Mouse (Mus musculus) right cerebral cortex, postnatal 25 days (tissue): Measurements from ENCODE around the gene Rapgef3.

Experiments used
- DNase-seq: peaks from one replicate; pipeline ENCODE4 v3.0.0; 2022

Rapgef3 gene

DNA sequence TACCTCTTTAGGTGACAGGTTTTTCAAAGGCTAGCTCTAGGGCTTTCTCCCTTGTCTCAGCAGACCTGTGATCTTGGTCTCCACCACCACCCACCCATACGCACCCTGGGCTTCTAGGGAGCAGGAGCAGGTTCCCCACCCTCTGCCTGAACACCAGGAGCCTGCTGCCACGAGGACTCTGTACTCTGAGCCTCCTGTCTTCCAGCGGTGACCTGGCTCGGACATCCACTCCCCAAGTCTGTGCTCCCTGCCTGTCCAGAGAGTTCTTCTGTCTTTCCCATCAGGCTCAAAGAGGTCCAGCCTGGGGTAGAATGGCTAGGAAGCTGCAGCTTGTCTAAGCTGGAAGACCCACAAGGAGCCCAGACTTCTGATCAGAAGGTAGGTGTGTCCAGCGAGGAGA, 24.6 kb downstream of the Rapgef3 start:
- DNase-seq: no peak

DNA sequence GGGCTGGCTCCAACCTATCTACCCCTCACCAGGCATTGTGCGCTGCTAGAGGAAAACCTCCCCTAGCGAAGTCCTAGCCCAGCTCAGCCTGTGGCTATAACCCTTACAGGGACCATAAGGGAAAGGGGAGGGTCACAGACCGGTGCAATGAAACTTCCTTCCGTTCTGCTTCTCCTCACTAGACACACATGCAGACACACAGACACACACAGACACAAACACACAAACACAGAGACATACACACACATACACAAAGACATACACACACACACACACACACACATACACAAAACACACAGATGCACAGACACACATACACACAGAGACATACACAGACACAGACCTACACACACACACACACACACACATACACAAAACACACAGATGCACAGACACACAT, 25.2 kb downstream of the Rapgef3 start:
- DNase-seq: no peak

DNA sequence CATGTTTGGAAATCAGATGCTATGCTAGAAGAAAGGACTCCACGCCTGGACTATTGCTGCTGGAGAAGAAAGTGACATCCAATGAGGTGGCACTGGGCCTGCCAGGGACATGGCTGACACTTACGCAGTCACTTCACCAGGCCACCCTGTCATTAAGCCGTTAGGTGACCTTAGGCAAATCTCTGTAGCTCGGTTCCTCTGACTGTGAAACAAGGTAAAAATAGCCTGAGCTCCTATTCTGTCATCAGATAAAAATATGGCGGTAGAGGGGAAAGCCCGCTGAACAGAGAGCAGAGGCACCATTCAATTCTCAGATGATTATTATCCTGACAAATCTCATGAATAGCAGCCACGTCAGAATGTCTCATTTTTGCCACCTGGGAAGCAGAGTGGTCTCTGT, 25.7 kb downstream of the Rapgef3 start:
- DNase-seq: no peak

DNA sequence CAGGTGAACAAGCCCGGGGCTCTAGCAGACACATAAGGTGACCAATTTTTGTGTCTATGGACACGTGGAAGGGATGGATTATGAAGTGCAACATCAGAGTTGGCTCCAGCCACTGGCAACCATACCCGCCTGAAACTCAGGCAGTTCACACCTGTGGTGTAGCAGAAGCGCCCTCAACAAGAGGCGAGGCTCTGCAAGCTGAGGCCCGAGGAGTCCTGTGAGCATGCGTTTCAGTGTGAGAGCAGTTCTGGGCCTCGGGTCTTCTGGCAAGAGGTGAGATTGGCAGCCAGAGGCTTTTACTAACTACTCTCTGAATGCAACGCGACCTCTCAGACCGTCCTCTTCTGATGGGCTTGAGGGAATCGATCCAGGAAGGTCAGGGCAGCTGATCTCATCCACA, 26.1 kb downstream of the Rapgef3 start:
- no peak for DNase-seq

DNA sequence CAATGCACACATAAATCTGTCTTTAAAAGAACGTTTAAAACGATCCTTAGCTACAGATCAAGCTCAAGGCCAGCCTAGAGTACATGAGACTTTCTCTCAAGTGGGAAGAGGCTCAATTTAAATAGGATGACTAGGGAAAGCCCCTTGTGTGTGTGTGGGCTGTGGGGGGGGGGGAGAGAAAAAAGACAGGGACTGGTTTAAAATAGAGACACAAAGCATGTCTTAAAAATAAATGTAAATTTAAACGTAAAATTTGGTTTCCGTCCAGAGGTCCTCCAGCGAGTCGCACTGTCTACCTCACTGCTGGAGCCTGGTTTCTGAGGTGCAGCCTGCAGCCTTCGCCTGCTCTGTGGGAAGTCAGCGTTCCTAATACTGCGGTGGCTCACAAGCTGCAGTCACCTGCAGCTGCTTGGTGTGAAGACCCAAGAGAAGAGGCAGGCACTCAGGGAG, 27.5 kb downstream of the Rapgef3 start:
- no peak for DNase-seq

DNA sequence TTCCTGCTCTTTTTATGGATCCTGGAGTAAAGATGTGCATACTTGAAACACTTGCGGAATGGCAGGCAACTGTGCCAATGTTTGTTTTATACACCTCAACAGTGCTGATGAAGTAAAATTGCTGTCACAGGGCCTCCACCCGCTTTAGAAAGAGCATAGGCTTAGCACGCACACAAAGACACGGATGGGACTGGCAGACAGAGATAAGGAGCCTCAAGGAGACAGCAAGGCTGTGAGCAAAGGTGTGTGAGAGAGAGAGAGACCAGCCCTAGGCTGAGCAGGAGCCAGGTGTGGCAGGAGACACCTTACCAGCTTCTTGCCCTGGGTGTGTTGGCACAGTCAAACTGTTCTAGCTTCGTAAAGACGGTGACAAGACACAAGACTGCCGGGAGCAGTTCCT, 28.8 kb downstream of the Rapgef3 start:
- DNase-seq: no peak

DNA sequence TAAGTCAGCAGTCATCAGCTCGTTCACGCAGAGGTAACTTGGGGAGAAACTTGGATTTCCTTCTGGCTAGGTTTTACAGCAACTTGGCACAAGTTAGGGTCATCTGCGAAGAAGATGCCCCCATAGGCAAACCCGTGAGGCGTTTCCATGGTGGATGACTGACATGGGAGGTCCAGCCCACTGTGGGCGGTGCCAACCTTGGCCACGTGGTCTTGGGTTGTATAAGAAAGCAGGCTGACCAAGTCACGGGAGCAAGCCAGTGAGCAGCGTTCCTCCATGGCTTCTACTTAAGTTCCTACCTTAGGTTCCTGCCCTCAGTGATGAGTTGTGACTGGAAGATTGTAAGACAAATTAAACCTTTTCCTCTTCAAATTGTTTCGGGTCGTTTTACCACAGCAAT, 35.8 kb downstream of the Rapgef3 start:
- DNase-seq: no peak

DNA sequence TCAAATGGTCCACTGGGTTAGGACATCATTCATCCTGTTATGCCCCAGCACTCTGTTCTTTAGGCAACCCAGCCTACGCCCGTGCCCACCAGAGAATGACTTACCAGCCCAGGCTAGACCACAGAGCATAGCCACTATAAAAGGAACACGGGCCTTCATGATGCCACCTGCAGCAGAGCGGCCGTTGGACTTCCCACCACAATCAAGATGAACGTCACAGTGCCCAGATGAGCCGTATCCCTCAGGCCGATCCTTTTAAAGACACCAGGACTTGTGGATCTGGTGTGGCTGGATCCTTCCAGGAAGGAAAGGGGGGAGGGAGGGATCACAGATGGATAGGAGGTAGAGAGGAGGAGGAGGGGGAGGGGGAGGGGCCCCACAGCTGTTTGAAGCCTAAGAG, 36.7 kb downstream of the Rapgef3 start, which contains the start of gene Endou:
Endou (minus strand) TSS at position 229 of the 400 bp plus-strand sequence.
- no peak for DNase-seq

DNA sequence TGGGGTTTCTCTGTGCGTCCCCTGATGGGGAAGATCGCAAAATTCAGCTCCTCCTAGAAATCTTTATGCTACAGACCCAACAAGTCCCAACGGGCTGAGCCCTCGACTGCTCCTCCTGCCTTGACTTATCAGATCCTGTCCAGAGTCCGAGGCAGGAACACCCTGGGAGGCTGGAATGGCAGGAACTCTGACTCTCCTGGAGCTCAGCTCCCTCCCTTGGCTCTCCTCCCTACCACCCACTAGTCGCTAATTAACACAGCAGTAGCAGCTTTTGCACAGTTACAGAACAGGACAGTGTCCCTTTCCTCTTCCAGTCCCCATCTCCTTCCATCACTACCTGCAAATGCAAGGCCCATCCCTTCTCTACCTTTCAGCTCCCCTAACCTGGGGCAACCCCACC, 37.4 kb downstream of the Rapgef3 start:
- no peak for DNase-seq

DNA sequence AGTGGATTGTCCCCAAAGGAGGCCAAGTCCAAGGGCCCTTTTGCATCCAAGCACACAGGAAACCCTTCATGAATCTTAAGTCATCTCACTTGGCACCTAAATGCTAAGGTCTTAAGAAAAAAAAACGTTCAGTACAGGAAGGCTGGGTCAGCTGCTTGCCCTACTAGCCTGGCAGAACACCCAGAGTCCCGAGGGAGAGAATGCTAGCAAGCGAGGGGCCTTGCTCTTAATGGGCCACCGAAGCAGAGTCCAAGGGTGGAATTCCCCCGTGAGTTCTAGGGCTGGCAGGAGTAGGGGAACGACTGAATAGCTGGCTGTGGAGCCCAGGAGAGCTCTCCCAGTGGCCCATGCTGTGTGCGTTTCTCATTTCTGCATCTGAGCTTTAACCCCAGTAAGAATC, 39.0 kb downstream of the Rapgef3 start:
- DNase-seq: no peak

DNA sequence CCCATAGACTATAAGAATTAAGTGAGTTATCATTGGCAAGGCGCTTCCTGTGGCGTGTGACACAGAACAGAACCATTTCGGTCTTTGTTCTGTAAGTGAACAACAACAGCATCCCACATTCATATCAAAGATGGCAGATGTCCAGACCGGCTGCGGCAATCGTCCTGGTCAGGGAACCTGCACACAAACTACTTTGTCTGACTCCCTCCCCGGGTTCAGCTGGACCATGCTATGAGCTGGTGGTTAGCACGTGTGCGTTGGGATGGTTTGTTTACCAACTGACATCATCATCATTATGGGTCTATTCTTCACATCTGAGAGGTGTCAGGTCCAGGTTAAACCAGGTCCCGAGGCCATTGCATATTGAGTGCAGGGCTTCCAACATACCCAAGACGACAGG, 39.4 kb downstream of the Rapgef3 start:
- DNase-seq: no peak

DNA sequence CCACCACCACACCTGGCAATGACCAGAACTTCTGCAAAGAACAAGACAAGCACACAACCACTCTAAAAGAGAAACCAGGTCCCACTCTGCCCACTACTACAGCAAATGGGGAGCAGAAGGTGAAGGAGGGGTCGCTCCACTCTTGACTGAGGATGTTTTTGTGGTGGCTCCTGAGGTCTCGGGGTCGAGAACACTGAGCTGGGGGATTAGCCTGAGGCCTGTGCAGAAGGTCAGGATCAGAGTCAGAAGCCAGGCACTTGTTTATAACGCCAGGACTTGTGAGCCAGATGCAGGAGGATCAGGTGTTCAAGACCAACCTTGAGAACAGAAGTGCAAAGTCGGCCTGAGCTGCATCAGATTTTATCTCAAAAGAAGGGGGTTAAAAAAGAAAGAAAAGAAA, 40.3 kb downstream of the Rapgef3 start:
- DNase-seq: no peak

DNA sequence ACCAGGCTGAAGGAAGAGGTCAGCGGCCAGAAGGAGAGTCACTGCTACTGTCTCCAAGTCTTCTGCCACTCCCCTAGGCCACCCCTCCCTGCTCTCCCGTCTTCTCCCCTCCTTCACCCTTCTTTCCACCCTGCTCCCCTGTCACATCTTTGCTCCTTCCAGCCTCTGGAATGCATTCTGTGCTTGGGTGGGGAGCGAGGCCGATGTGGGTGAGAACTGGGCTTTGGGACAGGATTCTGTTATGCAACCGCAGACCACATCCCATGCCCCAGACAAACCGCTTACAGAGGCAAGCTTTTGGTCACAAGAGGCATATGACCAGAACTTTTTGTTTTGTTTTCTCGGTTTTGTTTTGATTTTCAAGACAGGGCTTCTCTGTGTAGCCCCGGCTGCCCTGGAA, 40.7 kb downstream of the Rapgef3 start:
- no peak for DNase-seq

DNA sequence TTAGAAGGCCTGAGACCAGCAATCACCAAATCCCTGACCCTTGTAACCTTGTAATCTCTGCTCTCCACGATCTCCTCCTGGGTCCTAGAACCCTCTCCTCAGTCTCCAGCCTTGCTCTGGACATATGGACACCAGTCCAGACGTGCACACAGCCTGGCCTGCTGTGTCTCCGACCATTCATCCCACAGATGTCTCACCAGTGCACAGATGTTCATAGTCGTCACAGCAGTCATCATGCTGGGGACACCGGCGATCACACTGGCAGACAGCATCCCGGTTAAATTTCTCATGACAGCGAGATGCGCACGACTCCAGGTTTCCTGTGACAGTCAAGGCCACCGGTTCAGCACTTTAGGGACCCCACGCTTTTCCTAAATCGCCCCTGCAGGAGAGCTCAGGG, 41.5 kb downstream of the Rapgef3 start:
- DNase-seq: no peak

DNA sequence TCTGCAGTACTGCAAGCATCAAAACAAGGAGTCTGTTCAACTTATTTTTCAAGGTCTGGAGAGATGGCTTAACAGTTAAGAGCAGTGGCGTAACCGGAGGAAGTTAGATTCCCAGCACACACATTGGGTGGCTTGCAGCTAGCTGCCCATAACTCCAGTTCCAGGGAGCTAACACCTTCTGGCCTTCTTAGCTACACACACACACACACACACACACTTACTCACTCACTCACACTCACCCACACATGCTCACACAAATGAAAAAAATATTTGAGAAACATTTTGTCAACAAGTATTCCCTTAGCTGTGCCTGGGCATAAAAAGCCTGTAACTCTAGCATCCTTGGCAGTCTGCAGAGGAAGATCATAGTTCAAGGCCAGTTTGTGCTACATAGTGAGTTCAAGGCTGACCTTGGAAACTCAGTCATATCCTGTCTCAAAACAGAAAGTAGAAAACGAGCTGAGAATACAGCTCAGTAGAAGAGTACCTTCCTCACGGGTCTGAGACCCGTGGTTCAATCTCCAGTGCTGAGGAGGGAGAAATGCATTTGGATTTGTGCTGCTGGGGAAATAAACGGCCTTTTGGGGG, 42.5 kb downstream of the Rapgef3 start:
- no peak for DNase-seq

DNA sequence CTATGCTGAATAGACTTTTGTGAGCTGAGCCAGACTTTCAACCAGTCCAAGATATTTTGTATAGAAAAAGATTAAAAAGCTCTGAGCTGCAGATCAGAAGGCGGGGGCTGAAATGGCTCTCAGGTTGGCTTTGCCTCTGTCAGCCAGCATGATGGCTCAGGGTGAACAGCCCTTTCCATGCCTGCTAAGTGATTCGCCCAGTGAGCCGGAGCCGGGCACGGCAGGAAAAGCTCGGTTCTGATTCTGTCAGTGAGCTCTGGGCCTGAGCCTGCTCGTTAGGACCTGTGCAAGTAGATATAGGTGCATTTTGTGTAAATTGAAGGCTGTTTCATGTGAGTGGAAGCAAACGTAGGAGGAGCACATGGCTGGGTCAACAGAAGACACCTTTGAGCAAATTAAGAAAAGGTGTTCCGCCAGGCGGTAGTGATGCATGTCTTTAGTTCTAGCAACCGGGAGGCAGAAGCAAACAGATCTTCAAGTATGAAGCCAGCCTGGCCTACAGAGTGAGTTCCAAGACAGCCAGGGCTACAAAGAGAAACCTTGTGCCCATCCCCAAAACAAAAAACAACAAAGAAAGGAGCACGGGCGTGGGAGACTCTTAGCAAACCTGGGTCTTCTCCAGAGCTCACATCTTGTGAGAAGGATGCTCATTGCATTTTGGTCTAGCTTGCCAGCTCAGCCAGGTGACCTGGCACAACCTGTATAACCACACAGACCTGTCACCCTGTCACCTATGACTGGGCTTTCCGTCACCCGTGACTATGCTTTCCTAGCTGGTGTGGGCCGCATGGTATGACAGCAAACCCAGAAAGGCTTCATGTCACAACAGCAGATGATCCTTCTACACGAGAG, 43.2 kb downstream of the Rapgef3 start:
- DNase-seq: no peak

DNA sequence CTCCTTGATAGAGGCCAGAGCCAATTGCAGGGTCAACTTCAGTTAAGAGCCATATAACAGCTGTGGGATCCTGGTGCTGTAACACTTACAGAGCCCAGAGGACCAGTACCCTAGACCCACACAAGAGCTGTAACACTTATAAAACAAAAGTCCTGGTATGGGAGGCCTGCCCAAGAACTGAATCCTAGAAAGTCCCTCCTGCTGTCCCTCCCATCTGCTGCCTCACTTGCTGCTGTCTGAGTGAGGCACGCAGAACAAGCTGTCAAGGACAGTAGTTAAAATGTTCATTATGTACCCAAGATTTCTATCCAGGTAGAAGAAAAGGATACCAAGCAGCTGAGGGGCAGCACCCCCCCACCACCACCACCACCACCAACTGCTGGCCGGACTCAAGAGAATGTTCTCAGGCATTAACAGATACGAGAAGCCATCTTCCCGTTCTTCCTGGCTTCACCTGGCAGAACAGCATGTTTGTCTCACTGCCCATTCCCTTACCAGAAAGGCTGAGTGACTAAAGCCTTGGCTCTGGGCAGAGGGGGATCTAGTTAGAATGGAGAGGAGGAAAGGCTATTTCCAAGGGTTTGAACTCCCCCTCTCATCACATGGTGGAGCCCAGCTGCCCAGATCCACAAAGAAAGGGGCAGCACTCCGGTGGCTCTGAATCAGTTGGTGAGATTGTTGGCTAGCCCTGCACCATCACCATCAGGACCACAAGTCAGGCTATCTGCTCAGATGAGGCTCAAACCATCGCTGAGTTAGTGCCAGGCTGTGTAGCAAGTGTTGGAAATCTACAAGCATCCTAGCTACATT, 44.0 kb downstream of the Rapgef3 start:
- DNase-seq: no peak

DNA sequence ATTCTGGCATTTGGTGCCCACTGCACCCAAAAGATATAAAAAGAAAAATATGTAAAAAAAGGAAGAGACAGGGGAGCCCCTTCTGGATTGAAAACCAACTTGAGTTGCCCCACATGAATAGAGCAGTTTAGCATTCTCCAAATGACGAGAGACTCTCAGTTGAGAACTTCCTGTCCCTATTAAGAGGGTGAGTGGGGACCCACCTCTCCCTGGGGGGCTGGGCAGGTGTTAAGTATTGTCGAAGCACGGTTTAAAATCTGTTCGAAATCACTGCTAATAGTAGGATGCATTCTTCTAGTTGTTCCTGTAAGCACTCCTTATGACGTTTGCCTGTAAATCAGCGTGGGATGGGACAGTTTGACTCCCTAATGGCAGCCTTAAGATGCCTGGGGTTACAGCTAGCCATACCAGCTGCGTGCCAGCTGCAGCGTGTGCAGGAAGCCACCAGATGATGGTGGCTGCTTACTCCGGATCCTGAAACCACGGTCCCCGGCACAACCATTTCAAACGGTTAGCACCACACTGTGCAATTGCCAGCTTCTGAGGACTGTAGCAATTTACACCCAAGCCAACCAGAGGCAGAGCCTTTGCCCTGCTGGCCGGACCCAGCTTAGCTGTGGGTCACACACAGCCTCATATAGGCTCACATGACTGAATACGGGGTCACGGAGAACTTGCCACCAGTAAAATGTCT, 46.6 kb downstream of the Rapgef3 start:
- DNase-seq: no peak

DNA sequence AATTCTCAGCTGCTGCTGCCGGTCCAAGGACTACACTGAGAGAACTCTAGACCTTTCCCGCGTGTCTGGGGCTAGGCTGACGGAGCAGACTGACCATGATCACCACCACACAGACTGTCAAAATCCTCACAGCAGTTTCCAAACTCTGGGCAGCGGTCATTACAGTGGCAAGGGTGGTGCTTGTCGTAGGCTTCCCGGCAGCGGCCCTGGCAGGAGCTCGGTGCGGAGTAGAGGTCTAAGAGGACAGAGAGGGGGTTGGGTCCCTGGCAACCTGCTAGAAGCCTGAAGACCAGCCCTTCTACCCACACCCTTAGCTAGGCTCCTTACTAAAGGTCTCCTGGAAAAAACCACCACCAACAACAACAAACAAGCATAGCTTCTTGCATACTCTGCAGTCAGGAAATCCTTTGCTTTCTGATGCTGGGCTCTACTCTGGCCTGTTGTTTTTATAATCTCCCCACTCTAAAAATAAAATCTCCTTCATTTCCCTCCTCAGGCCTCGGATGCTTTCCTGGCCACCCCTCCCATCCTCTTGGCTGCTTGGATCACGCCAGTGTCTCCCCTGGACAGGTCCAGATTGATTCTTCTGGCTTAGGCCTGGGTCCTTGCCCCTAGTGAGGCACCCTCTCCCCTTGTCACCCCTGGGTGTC, 47.6 kb downstream of the Rapgef3 start:
- DNase-seq: no peak

DNA sequence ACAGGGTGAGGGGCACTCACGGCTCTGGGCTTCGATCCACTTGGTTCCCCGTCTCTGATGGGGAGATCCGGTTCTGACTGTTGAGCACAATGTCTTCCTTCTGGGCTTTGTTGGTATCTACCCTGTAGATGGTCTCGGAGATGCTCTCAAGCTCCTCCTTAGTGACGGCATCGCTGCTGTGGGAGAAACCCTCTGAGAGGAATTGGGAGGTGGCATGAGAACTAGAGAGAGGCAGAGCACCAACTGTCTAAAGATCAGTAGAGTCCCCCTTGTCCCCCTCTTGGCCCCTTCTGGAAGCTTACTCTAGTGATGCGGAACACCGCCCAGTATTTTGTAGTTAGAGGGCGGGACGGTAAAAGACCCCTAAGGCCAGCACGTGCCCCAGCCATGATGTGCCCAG, 48.3 kb downstream of the Rapgef3 start:
- DNase-seq: no peak

DNA sequence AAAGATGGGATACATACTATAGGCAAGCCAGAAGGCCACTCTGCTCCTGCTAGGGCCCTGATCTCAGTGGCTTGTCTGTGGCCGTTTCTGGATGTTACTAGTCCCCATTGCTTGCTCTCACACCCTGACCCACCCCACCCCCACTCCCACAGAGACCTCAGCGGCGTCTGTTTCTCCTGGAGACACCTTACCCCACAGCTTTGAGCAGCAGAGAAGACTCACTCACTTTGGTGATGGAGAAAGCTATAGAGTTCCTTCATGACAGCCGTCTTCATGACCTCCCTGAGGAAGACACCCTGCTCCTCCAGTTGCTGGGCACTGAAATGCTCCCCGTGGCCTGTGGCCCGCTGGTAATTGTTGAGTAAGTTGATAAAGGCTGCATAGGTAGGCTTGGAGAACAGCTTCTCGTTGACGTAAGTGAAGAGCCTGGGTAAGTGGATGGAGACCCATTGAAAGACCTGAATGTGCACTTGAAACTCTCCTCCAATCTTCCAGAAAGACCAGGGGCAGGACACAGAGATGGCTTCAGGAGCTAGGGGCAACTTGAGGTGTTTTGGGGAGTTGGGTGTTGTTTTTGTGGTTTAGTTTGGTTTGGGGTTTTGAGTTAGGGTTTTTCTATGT, 49.1 kb downstream of the Rapgef3 start:
- DNase-seq: no peak

DNA sequence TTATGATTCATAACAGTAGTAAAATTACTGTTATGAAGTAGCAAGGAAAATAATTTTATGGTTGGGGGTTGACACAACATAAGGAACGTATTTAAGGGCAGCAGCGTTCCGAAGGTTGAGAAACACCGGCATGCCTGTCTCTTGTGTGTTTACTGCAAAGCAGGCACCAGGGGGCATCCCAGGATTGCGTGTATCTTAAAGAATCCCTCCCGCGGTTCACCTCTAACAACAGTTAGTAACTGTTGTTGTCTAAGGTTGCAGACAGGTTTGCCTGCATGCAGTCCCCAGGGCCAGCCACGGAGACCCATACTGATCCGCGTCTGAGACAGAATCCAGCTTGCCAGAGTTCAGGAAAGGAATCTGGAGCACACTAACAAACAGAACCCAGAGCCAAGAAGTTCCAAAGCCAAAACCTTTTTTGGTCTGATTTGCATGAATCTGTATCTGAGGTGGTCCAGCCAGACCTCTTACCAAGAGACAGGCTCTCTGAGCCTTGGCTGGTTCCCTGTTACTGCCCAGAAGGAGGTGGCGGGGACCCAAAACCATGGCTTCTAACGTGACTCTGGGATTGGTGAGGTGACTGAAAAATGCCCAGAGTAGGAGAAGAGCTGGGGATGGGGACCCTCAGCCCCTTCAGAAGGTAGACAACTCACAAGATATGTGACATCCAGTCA, 49.8 kb downstream of the Rapgef3 start:
- peak; percentile 24 for DNase-seq
